Mouse (Mus musculus) right cerebral cortex, adult 18-20 months (tissue): Measurements from ENCODE around the gene Drd1.

Source experiments
- DNase-seq: peaks from one replicate; pipeline ENCODE4 v3.0.0; 2022; ENCODE audit warnings: mixed read lengths

Gene Drd1

DNA sequence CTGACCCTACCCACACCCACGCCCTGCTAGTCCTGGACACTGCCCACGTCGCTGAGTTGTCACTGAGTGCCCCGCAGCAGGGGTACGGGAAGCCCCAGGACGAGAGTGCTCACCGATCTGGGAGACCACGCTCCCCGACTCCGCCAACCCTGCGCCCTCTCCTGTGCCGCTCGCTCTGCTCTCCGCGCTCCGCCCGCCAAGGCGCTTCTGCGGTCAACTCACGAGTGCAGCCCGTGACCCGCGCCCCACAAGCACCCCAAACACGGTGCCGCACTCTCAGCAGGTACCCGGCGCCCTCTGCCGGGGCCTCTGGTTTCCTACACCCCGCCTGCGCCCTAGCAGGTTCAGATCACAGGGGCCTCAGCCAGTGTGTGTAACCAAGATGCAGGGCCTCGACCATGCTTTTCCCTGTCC is at the start of gene Drd1:
Gene Drd1, minus strand, starts transcription at position 258 of the 414 bp plus-strand sequence.
- DNase-seq = peak; percentile 84

DNA sequence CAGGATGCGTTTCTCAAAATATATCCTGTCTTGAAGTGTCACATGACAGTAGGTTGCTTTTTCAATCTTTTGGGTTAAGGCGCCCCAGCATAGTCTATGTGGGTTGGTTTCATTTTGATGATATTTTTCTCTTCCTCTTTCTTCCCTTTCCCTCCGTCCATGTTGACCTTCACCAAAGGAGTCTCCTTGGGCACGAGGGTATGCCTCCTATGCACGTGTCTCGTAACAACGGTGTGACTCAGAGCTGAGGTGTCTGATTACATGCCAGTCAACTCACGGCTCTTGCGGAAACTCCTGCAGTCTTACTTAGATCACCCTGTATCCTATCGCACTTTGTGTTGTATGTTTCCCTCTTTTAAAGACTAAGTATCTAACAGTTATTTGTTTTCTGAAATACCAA is 48.4 kb upstream of the Drd1 start:
- DNase-seq = no peak

DNA sequence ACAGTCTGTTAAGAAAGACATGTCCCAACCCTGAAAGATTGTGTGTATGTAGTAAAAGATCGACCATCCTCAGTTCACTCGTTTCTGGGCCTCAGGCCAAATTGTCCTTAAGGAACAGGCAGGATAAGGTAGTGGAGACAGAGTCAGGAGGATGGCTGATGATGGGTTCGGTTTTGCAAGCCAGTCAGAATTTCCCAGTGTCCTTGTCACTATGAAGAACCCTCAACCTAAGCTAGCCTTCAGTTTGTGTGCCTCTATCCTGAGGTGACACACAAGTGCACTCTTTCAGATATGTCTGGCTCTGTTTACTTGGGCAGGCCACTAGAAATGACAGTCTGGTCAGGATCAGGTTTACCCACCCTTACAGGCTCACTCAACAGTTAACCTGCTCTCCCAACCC is 47.8 kb upstream of the Drd1 start:
- DNase-seq = no peak

DNA sequence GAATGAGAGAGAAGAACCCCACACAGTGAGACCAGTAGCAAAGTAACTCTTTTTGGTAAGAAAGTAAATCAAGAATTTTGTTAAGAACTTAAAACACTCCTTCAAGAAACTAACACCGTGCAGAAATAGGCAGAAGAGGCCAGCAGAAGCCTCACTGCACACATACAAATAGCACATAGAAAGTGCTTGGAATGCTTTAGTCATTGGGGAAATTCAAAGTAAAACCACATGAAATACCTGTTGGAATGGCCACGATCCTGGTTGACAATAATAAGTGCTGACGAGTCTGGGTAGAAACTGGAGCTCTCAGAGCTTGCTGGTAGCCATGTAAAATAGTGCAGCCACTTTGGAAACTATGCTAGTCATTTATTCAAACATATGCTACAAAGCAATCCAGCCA is 46.6 kb upstream of the Drd1 start:
- DNase-seq = no peak

DNA sequence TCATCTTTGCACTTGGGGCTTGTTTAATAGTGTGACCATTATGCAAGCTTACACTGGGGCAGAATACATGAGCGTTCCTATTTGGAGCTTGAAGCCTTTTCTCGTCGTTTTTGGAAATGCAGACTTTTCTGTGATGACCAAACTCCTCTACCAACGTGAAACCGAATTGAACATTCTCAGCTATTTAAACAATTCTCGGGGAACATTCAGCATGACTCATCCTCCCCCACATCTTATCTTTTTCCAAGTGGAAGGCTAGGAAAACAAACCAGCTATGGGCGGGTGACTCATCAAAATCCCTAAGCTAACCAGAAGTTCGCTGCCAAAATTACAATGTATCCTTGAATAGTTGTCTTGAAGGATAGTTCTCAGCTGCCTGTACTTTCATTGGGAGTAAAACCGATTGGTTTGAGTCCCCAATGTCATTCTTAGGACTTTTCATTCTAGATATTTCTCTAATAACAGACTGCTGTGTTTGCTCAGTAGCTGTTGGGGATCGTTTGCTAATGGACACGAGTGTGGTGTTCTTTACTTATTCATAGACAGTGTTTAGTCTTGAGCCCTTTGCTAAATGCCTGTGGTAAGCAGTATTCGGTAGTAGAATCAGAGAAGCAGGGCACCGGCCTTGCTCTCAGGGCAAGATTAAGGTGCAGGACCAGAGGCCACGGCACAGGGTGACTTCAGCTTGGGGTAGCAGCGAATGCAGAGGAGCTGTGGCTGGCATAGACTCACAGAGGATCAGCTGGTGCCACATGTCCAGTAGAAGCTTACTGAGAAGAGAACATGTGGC is 45.7 kb upstream of the Drd1 start:
- peak; percentile 89 for DNase-seq

DNA sequence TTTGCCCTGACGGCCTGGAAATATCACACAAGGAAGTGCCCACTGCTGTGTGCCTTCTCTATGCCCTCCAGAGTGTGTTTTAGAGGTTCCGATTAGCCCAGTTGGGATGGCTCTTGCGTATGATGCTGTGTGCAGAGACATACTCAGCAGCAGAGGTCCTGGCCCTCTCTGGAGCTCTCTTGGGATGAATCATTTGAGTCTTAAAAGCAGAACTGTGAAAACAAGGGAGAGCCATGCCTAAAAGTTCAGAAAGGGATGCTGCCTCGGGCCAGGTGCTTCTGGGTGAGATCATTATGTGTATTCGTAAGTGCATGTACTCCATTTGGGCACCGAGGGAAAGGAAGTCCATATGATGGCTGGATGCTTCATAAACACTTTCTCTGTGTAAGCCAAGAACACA is 42.3 kb upstream of the Drd1 start:
- DNase-seq = no peak

DNA sequence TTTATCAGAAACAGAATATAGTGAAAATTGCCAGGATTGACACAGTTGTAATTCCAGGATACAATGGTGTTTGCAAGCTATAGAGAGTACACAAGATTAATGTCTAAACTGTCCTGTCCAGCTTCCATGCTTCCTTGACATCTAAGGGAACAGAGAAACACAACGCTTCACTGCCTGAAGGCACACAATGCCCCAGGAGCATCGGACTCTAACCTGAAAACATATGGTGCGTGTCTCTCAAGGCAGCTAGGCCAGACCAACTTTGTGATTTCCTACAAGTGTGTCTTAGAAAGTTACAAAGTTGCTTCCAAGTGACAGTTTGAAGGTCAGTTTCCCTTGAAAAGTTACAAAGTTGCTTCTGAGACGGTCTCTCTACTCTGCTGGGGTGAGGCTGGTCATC is 41.7 kb upstream of the Drd1 start:
- DNase-seq = no peak

DNA sequence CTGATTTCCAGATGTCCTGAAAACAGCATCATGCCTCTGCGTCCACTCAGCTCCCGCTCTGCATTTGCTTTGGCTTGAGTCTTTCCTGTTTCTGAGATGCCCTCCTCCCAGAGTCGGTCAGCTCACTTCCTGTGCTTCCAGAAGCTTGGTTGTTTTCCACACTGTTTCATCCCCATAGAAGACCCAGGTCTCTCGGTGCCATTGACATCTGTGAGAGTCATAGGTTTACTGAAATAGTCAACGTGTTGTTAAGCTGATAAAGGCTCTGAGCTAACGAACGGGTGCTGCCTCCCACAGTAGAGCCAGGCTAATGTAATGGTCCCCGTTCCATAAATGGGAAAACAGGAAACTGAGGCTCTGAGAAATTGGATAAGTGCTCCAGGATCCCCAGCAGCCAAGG is 40.2 kb upstream of the Drd1 start:
- DNase-seq = no peak

DNA sequence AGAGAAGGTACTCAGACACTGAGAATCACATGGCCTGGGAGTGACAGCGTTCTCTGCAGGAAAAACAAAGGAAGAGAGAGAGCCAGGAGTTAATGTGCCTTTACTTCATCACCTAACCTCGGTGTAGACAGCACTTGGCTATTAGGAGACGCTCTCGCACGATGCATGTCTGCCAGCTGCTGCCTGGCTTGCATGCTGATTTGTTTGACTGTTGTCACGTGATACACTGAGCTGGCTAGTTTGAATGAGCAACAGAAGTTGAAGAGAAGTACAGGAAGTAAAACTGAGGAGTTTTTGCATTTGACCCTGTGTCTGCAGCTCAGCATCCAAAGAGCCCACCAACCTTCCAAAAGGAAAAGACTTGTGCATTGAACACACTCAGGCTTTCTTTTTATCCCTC is 39.5 kb upstream of the Drd1 start:
- DNase-seq = no peak

DNA sequence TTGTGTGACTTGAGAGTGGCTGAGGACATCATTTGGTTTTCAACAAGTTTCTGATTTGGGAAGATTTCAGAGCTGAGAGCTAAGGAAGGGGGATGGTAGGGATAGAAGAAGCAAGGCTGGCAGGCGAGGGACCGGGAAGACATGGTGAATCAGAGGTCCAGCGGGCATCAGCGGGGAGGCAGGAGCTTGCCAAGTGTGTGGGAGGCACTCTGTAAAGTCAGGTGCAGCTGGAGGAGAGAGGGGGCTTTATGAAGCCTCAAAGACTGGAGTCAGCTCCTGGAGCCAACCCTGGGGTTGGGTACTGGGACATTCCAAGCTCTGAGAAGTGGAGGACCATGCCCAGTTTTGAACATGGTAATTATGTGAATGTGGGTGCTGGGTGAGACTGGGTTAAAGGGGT is 38.8 kb upstream of the Drd1 start:
- no peak for DNase-seq

DNA sequence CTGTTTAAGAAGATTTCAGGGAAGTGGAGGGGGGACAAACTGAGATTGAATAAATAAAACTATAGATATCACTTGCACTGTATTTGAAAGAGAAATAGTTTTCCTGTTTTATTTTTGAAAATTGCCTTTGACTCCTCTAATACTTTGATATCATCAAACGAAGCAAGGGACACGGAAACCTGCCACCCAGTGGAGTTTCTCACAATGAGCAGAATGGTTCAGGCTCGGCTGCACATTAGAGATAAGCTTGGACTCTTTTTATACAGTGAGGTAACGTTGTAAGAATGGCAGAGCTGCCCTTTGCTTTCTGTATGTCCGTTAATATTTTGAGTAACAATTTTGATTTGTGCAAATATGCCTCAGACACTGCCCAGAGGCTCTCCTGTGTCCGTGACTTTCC is 36.2 kb upstream of the Drd1 start:
- DNase-seq = no peak

DNA sequence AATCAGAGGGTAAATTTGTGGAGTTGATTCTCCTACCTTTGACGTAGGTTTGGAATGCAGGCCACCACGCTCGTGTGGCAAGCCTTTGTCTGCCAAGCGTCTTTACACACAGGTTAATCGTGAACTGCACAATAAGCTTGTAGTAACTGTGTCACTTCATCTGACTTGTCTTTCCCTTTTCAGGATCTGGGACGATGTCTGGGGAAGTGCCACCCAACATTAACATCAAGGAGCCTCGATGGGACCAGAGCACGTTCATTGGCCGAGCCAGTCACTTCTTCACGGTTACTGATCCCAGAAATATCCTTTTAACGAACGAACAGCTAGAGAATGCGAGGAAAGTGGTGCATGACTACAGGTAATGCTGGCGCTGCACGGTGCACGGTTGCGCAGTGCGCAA is 29.8 kb upstream of the Drd1 start:
- DNase-seq = no peak

DNA sequence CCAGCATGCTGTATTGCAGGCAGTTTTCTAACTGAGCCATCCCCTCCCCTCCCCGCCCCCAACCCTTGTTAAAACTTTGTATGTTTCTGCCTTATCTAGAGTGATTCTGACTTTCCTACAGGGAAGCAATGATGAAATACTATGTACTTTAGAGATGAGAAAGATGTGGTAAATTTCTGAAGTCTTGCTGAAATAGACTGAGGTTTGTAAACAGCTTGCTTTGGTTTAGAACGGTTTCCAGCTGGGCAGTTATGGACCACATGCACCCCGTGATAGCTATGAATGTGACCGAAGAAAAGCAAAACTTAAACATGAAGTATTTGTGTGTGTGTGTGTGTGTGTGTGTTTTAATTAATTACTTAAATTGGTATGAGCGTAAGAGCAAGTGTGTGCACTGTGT is 29.3 kb upstream of the Drd1 start:
- DNase-seq = no peak

DNA sequence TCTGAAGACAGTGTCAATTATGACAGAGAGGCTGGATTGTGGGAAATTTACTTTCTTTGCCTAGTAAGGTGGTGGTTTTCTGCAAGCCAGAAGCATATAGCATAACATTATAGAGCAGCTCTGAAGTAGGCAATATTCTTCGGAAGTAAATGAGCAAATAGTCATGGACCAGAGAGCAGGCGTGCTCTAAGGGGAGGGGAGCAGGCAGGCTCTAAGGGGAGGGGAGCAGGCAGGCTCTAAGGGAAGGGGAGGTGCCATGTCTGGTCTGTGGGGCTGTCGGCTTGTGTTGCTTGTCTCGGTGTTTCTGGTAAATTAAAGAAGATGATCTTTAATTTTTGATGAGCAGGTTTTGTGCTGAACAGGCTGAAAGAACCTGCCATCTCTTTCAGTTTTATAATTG is 28.7 kb upstream of the Drd1 start:
- no peak for DNase-seq

DNA sequence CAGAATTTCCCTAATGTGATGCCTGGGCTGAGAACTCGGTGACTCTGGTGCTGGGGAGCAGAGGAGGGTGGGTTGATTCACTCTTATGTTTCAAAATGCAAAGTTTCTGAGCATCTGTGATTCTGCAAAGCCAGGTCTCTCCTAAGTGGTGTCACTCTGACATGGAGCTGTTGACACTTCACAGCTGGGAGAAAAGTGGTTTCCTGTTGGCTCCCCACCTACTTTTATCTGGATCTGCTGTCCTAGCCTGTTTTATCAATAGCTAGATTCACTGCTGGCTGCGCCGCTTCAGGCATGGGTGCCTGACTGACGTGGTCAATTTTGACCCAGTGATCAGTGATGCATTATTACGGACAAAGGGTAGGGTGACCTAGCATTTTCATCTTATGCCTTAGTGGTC is 27.4 kb upstream of the Drd1 start:
- no peak for DNase-seq

DNA sequence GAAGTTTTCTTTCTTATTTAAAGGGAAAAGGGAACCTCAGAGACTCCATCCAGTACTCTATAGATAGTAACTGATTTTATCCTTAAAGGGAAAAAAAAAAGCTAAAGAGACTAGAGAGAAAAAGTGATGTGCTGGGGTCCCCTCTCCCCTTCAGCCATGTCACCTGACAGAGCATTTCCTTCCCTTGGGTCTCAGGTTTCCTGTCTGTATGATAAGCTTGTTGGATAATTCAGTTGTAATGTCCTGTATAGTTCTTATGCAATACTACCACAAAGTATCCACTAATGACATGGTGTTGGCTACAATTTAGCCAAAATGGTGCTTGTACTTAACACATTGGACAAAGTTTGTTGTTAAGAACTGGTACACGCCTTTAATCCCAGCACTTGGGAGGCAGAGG is 25.3 kb upstream of the Drd1 start:
- DNase-seq = no peak

DNA sequence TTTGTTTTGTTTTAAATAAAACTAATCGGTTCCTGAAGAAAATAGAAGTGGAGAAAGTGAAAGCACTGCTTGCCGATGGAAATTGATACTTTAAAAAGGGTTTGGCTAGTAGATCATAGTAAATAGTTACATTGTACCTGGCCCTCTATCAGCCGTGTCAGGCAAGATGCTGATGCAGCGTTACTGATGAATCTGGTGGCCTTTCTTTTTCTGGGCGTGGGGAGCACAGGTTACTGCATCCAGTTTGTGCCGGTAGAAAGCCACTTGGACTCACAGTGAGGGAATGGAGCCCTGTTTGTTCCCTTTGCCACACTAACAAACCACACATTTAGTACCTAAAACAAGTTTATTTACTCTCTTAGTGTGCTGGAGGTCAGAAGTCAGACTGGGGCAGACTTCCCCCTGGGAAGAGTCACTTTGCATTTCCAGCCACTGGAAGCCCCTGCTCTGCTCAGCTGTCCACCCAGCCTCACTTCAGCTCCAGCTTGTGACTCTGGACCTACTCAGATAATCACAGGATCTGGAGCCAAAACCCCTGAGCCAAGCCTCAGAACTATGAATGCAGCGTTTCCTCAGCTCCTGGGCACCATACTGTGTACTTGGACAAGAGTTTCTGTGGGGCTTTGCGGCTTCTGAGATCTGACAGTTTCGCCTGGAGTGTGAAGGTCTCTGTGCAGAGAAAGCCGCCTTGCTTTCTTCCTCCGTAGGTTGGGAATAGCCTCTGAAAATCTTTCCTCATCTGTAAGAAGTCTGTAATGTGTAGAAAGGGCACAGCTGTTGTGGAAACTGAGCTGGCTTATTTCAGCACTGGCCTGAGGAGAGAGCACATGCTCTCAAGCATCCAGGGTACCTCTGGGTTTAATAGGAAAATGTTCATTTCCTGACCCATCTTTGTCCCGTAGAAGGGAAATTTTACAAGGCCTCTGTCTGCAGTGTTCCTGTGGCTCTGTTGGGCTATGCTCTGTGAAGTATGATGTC is 24.6 kb upstream of the Drd1 start:
- no peak for DNase-seq

DNA sequence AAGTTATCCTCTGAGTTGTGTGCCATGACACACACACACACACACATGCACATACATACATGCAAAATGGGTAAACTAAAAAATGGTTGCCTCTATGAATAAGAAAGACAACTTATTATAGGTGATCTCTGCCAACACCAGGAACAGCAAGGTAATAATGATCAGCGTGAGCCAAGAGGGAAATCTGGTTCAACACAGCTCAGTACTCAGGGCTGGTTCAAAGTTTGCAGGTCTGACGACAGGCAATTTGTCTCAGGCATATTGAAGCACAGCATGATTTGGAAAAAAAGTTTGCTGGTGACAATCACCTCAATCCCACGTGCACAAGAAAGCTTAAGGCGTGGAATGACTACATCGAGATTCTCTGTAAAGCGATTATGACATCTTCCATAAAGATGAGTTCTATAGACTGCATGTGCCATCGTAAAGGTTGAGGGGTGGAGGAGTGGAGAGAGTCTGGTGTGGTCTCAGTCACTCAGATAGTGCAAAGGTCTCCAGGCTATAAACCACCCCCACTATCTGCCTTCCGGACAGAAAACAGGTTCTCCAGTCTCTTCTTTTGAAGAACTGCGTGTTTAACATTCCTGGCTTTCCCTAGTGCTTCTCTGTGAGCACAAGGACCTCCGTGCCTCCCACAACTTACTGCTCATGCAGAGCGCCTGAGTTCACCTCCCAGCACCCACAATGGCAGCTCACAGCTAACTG is 22.1 kb upstream of the Drd1 start:
- no peak for DNase-seq

DNA sequence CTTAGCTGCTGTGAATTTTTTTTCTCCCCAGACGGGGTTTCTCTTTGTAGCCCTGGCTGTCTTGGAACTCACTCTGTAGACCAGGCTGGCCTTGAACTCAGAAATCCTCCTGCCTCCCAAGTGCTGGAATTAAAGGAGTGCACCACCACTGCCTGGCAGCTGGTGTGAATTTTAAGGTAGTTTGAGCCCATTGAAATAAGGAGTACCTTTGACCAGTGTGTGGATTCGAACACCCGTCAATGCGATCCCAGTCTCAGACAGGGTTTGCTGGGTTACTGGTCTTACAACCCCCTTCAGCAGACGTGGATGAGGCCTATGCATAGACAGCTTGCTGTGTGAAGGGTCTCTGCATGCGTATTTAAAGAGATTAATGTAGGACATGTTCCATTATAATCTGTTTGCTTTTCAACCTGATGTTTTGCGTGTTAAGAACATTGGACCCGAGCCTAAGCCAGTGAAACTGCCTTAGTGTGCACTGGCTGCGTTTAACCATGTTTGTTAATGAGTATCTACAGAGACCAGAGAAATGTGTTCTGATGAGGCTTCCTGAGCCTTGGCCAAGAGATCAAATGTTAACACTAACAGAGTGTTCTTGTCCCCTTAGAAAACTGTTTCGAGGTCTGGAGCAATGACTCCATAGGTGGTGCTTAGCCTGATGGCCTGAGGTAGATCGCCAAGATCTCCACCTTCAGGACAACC is 21.4 kb upstream of the Drd1 start:
- no peak for DNase-seq

DNA sequence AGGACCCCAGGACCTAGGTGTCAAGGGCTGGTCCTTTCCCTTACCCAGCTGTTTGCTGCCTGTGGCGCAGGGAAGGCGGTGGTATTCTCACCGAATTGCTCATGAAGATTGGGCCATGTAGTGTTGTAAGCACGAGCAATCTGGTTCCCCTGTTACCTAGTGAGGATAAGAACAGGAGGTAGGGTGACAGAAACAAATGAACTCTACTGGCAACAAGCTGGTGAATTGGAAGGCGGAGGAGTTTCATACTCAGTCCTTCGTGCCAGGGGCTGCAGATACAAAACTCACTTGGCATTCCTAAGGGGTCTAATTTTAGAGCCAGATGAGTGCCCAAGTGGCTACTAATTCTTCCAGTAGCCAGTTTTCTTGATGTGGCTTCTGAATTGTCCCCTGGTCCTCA is 20.5 kb upstream of the Drd1 start:
- no peak for DNase-seq

DNA sequence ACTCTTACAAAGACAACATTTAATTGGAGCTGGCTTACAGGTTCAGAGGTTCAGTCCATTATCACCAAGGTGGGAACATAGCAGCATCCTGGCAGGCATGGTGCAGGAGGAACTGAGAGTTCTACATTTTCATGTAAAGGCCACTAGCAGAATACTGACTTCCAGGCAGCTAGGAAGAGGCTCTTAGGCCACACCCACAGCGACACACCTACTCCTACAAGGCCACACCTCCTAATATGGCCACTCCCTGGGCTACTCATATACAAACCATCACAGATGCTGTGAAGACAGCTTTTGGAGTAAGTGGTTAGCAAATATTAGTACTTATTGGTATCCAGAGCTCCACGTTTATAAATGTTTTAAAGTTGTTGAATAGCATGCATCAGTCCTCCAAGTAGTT is 19.9 kb upstream of the Drd1 start:
- DNase-seq = no peak

DNA sequence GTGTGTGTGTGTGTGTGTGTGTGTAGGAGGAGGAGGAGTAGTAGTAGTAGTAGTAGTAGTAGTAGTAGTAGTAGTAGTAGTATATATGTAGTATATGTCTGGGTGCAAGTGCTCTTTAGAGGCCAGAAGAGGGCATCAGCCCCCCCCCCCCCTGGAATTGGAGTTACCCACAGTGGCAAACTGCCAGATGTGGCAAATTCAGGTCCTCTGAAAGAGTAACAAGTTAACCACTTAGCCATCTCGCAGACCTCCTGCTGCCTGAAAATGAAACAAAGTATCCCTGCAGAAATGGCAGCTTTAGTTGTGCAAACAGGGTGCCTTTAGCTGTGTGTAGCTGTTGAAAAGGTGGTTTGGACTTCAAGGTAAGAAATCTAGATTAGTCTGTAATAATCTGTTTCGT is 18.0 kb upstream of the Drd1 start:
- no peak for DNase-seq

DNA sequence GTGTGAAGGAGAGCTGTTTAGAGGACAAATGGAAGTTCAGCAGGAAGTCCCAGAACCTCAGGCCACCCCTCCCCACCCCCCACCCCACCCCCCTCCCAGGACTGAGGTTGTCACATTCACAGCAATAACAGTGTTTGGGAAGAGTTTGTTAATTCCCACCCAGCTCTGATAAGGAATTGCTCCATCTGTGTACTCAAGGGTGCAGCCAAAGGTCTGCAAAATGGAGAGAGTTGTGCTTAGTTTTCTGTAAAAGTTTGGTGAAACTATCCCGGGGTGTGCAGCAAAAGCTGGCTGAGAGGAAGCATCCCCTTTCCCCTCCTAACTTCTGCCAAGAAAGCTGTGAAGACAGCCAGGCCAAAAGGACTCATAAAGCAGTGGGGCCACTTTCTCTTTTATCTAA is 17.6 kb upstream of the Drd1 start:
- no peak for DNase-seq
